Mouse (Mus musculus) liver, postnatal 0 days (tissue): ENCODE data around the gene Nudt16l1. TPM values are rescaled to one million over a fixed set of nuclear protein-coding genes. Genes with fewer than 3 reads are reported as not detected.

Source experiments
- ATAC-seq: fragments of 200-750 bp; cut with Nextera tagmentation; 2 replicates; pipeline ENCODE4 v1.8.0; 2017; ENCODE audit warnings: mild to moderate bottlenecking, moderate library complexity
- DNase-seq: peaks from one replicate; pipeline ENCODE4 v3.0.0-alpha.2; 2016
- H3K27ac ChIP-seq: fragments of 300-500 bp; sonication (generic); 2 replicates; pipeline ENCODE4 v1.5.1; 2014; ENCODE audit warnings: antibody characterized with exemption, moderate library complexity, mild to moderate bottlenecking, low read depth
- H3K27me3 ChIP-seq: fragments of 300-500 bp; sonication (generic); 2 replicates; pipeline ENCODE4 v1.6.1; 2014; ENCODE audit warnings: low read length, control low read depth, mixed read lengths; ENCODE audit not compliant: insufficient read depth
- H3K36me3 ChIP-seq: fragments of 300-500 bp; sonication (generic); replicated peaks from 2 replicates; pipeline ENCODE4 v1.6.1; 2014; ENCODE audit warnings: mild to moderate bottlenecking, control low read depth, low read length, moderate library complexity, mixed read lengths; ENCODE audit not compliant: insufficient read depth
- H3K4me1 ChIP-seq: fragments of 300-500 bp; sonication (generic); 2 replicates; pipeline ENCODE4 v1.6.1; 2014; ENCODE audit warnings: antibody characterized with exemption, mild to moderate bottlenecking, control low read depth; ENCODE audit not compliant: insufficient read depth
- H3K4me2 ChIP-seq: fragments of 300-500 bp; sonication (generic); 2 replicates; pipeline ENCODE4 v1.6.1; 2014; ENCODE audit warnings: low read depth, mild to moderate bottlenecking, low read length, moderate library complexity, mixed read lengths
- H3K4me3 ChIP-seq: fragments of 300-500 bp; sonication (generic); 2 replicates; pipeline ENCODE4 v1.5.1; 2014; ENCODE audit warnings: low read depth, low read length
- H3K9ac ChIP-seq: fragments of 300-500 bp; sonication (generic); replicated peaks from 2 replicates; pipeline ENCODE4 v1.6.1; 2014; ENCODE audit warnings: mild to moderate bottlenecking, moderate library complexity
- H3K9me3 ChIP-seq: fragments of 300-500 bp; sonication (generic); 2 replicates; pipeline ENCODE4 v1.6.1; 2016; ENCODE audit warnings: mild to moderate bottlenecking, control low read depth, low read length, mixed read lengths
- CTCF ChIP-seq: sonication (generic); IDR thresholded peaks from 2 replicates; pipeline ENCODE4 v1.5.1; 2016; ENCODE audit warnings: antibody characterized with exemption, low read depth
- EP300 ChIP-seq: IDR thresholded peaks from 2 replicates; pipeline ENCODE4 v1.6.1; 2016; ENCODE audit warnings: antibody characterized with exemption, low read depth, mild to moderate bottlenecking
- WGBS: fragments of 180-500 bp; shearing (Covaris S2); extraction: QIAGEN DNeasy Blood & Tissue Kit; methylation state at CpG from one replicate; pipeline ENCODE4 v1.1.7; 2014; ENCODE audit not compliant: insufficient replicate concordance; 5-methylcytosine and 5-hydroxymethylcytosine counted together
- polyA plus RNA-seq: library from polyadenylated mRNA; unstranded; fragments of >200 nt; fragmentation: Nextera tagmentation; extraction: Ambion mirVana; gene quantifications from 2 replicates; pipeline ENCODE4 v1.2.1, GENCODE M21; 2015

Gene Nudt16l1
- polyA plus RNA-seq, 1 experiment from 2014 or later = 40.2 TPM

- TF ChIP-seq CTCF (no peak), EP300 (no peak)
- no peak overlapping the region for H3K4me3 ChIP-seq
- H3K27me3 ChIP-seq = no peaks in the 10 kb centered on the region
- H3K27ac ChIP-seq = peak overlapping the region; percentile 30; the same call in 1 of the 2 replicates
- H3K4me1 ChIP-seq = peaks cover 54% of the 10 kb centered on the region
- H3K36me3 ChIP-seq = no peaks in the 10 kb centered on the region
- 77% methylated on average over 6 of the region's 6 CpGs for WGBS
- H3K9me3 ChIP-seq = no peaks in the 10 kb centered on the region
- DNase-seq (peak; percentile 36), ATAC-seq (no peak)
- no peak overlapping the region for H3K4me2 ChIP-seq
- no peak overlapping the region for H3K9ac ChIP-seq
Measured at GRCm38 (mm10) chr16:4898881-4899280, 39.7 kb upstream of the Nudt16l1 start.

- H3K4me1 ChIP-seq = peaks cover 48% of the 10 kb centered on the region
- DNase-seq = no peak
- no peak overlapping the region for H3K4me3 ChIP-seq
- H3K9me3 ChIP-seq = no peaks in the 10 kb centered on the region
- H3K27ac ChIP-seq = no peak overlapping the region
- no peak overlapping the region for H3K9ac ChIP-seq
- no peak for TF ChIP-seq CTCF
- no peak for TF ChIP-seq EP300
- no peak overlapping the region for H3K4me2 ChIP-seq
- no peaks in the 10 kb centered on the region for H3K36me3 ChIP-seq
- ATAC-seq = no peak
- no peaks in the 10 kb centered on the region for H3K27me3 ChIP-seq
- 68% methylated on average over 2 of the region's 2 CpGs for WGBS
Measured at GRCm38 (mm10) chr16:4899711-4900110, 38.9 kb upstream of the Nudt16l1 start.

- Histone ChIP-seq H3K9ac (no peak overlapping the region), H3K4me3 (no peak overlapping the region), H3K4me2 (no peak overlapping the region), H3K9me3 (no peaks in the 10 kb centered on the region), H3K4me1 (peaks cover 38% of the 10 kb centered on the region), H3K27ac (no peak overlapping the region), H3K27me3 (no peaks in the 10 kb centered on the region), H3K36me3 (no peaks in the 10 kb centered on the region)
- TF ChIP-seq EP300 = no peak
- TF ChIP-seq CTCF = no peak
- ATAC-seq = no peak
- WGBS = 71% methylated on average over 7 of the region's 7 CpGs
- no peak for DNase-seq
Measured at GRCm38 (mm10) chr16:4901167-4901566, 37.4 kb upstream of the Nudt16l1 start.

- H3K9me3 ChIP-seq = no peaks in the 10 kb centered on the region
- H3K4me1 ChIP-seq = peaks cover 27% of the 10 kb centered on the region
- H3K9ac ChIP-seq = no peak overlapping the region
- H3K27me3 ChIP-seq = no peaks in the 10 kb centered on the region
- H3K4me3 ChIP-seq = no peak overlapping the region
- DNase-seq (no peak), ATAC-seq (no peak)
- TF ChIP-seq EP300 = no peak
- no peak for TF ChIP-seq CTCF
- 76% methylated on average over 2 of the region's 2 CpGs for WGBS
- no peak overlapping the region for H3K4me2 ChIP-seq
- H3K36me3 ChIP-seq = 0 out of 2 replicates have a peak, but pooled peaks cover under 1% of the 10 kb centered on the region
- H3K27ac ChIP-seq = no peak overlapping the region
Measured at GRCm38 (mm10) chr16:4902390-4902789, 36.2 kb upstream of the Nudt16l1 start.

GRCm38 (mm10) chr16:4903491-4904102, 35.0 kb upstream of the Nudt16l1 start:
- no peaks in the 10 kb centered on the region for H3K27me3 ChIP-seq
- TF ChIP-seq EP300 = no peak
- TF ChIP-seq CTCF = no peak
- no peak overlapping the region for H3K4me2 ChIP-seq
- DNase-seq = no peak
- no peaks in the 10 kb centered on the region for H3K9me3 ChIP-seq
- peaks cover 29% of the 10 kb centered on the region for H3K4me1 ChIP-seq
- WGBS = 68% methylated on average over 6 of the region's 6 CpGs
- no peak overlapping the region for H3K27ac ChIP-seq
- no peak overlapping the region for H3K9ac ChIP-seq
- H3K4me3 ChIP-seq = no peak overlapping the region
- ATAC-seq = no peak
- 0 out of 2 replicates have a peak, but pooled peaks cover 4% of the 10 kb centered on the region for H3K36me3 ChIP-seq

GRCm38 (mm10) chr16:4904878-4905277, 33.7 kb upstream of the Nudt16l1 start:
- Histone ChIP-seq H3K36me3 (peaks cover 12% of the 10 kb centered on the region; the same call in 1 of the 2 replicates), H3K9me3 (no peaks in the 10 kb centered on the region), H3K4me2 (no peak overlapping the region), H3K4me3 (no peak overlapping the region), H3K27me3 (no peaks in the 10 kb centered on the region), H3K27ac (no peak overlapping the region), H3K4me1 (peaks cover 29% of the 10 kb centered on the region), H3K9ac (no peak overlapping the region)
- ATAC-seq = no peak
- no peak for DNase-seq
- 59% methylated on average over 3 of the region's 3 CpGs for WGBS
- TF ChIP-seq EP300 (no peak), CTCF (no peak)
